Mouse (Mus musculus): ENCODE measurements around the gene Gm44503.

The Gm44503 gene

DNA sequence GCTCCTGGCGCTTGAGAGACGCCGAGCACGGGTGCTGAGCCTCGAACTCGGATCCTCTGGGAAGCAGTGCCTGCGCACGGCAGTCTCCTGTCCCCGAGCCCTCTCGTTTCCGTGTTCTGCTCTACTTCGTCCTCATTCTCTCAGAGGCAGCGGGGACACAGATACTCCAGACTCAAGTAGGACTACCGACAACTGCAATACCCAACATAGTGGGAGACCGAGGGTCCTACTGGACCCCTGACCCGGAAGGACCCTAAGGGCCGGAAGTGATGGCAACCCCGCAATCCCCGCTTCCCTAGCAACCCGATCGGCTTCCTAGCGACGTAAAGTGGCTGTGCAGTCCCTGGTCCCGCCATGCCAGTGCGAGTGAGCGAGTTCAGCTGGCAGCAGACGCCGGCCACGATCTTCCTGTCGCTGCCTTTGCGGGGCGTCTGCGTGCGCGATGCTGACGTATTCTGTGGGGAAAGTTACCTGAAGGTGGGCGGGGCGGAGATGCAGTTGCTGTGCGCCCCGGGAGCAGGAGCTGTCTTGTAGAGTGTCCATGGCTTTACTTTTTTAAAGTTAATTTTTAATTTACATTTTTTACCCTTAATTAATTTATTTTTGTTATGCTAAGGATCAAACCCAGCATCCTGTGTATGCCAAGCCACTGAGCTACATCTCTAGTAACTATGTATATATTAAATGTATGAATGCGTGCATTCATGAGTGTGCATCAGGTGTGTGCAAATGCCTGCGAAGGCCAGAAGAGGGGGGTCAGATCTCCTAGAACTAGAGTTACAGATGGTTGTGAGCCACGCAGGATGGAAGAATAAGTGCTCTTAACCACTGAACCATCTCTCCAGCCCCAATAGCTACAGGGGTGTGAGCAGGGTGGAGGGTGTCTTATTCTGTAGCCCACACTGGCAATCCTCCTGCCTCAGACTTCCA is at the start of gene Gm44503, which contains the start of gene Dyx1c1:
Gm44503 (plus strand) TSS at position 332 of the 930 bp plus-strand sequence.
Dyx1c1 (plus strand) TSS at position 265 of the 930 bp plus-strand sequence.
- peak; percentile 86 for DNase-seq (ENCODE audit: low read depth, low spot score)

DNA sequence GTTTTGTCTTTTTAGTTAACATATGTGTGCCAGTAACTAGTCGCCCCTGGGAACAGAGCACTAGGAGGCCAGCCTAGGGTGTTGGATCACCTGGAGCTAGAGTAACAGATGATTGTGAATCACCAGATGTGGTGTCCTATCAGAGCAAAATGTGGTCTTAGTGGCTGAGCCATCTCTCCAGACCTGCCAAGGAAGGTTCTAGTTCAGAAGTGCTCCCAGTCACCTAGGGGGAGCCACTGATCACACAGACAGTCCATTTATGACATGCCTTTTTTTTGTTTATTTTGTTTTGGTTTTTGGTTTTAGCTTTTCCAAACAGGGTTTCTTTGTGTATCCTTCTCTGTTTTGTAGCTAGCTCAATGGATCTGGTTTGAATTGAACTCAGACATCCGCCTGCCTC is 47.3 kb upstream of the Gm44503 start:
- peak; percentile 67 for DNase-seq (ENCODE audit: low read depth, low spot score)

GRCm38 (mm10) chr9:72913551-72913950 is 45.1 kb upstream of the Gm44503 start:
- DNase-seq (ENCODE audit: low read depth, low spot score), result no peak

- DNase-seq (ENCODE audit: low read depth, low spot score), result peak; percentile 24
These were observed 42.9 kb upstream of the Gm44503 start for GRCm38 (mm10) chr9:72915728-72916127.

DNA sequence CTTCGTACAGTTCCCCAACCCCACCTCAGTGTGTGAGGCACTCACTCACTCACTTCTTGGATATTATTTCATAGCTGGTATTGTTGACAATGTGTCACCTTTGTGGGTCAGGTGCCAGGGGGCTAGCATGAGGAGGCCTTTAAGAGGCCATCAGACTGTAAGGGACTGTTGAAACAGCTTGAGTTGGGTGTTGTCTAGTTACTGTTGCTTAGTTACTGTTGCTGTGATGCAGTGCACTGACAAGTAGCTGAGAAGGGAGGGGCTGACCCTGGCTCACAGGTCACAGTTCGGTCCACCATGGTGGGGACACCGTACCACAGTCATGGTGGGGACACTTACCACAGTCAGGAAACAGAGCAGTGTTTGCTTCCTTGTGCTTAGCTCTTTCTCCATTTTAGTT is 35.6 kb upstream of the Gm44503 start:
- DNase-seq (ENCODE audit: low read depth, low spot score), result no peak

- DNase-seq (ENCODE audit: low read depth, low spot score), result no peak
These were observed 33.4 kb upstream of the Gm44503 start, which contains the start of gene Pygo1 for GRCm38 (mm10) chr9:72925021-72925934. Gene Pygo1, plus strand, starts transcription at chr9:72925645.

DNA sequence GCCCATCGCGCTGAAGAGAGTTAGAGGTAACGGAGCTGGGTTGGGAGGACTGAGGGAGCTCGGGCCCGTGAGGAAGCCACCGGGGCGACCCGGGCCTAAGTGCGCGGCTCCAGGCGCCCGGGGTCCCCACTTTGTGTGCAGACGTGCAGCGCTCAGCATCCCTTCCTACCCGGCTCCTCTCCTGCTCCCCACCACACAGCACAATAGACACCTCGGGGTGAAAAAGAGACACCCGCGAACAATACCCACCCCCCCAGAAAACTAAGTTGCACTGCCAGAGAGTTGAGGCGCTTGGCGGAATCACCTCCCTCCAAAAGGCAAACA is 32.8 kb upstream of the Gm44503 start:
- DNase-seq (ENCODE audit: low read depth, low spot score), result no peak

GRCm38 (mm10) chr9:72931166-72931790 is 27.4 kb upstream of the Gm44503 start:
- no peak for DNase-seq (ENCODE audit: low read depth, low spot score)

DNA sequence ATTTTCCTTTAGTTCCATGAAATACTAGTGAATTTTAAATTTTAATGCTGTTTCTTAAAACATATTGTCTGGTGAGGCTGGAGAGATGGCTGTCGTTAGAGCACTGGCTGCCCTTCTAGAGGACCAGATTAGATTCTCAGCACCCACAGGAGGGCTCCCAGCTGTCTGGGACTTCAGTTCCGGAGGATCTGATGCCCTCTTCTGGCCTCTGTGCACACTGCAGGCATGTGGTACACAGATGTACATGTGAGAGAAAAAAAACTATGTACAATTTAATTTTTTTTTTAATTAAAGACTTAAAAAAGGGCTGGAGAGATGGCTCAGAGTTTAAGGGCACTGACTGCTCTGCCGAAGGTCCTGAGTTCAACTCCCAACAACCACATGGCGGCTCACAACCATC is 23.3 kb upstream of the Gm44503 start:
- DNase-seq (ENCODE audit: low read depth, low spot score), result peak; percentile 71

GRCm38 (mm10) chr9:72936301-72936700 is 22.4 kb upstream of the Gm44503 start:
- DNase-seq (ENCODE audit: low read depth, low spot score), result no peak

DNA sequence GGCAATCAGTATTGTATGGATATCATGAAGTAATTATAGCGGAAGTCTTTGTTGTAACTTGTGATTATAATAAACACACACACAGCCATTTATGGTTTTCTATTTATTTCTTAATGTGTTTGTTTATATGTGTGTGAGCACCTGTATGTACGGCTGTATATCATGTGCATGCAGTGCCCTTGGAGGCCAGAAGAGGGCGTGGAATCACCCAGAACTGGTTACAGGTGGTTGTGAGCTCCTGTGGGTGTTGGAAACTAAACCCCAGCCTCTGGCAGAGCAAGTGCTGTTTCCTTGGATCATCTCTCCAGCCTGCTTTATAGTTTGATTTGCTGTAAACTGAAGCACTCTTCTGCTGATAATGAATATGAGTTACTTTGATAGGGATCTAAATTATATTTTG is 15.2 kb upstream of the Gm44503 start:
- peak; percentile 75 for DNase-seq (ENCODE audit: low read depth, low spot score)

GRCm38 (mm10) chr9:72944286-72944685 is 14.4 kb upstream of the Gm44503 start:
- DNase-seq (ENCODE audit: low read depth, low spot score), result no peak

DNA sequence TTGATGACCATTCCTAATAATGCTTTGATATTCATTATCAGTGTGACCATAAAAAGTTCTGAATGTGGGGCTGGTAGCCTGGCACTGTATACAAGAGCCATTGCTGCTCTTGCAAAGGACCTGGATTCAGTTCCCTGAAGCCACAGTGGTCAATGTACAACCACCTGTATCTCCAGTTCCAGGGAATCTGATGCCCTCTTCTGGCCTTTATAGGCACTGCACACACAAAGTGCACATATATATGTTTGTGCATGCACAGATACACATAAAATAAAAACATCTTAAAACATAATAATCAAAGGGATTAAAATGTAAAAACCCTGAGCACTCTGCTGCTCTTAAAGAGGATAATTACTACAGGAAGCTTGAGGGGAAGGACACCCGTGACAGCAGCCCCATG is 11.6 kb upstream of the Gm44503 start:
- DNase-seq (ENCODE audit: low read depth, low spot score), result no peak

GRCm38 (mm10) chr9:72949572-72949971 is 9.1 kb upstream of the Gm44503 start:
- DNase-seq (ENCODE audit: low read depth, low spot score), result no peak

DNA sequence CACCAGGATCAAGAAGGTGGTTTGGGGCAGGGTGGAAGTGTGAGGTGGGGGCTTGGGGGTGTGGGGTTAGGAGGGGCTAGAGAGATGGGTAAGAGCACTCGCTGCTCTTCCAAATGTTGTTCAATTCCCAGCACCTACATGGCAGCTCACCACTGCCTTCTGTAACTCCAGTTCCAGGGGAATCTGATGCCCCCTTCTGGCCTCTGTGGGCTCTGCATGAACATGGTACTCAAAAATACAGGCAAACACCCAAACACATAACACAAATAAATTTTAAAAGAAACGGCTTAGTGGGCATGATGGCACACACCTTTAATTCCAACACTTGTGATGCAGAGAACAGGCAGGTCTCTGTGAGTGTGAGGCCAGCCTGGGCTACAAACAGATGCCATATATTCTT is 3.9 kb upstream of the Gm44503 start:
- peak; percentile 76 for DNase-seq (ENCODE audit: low read depth, low spot score)

- peak; percentile 81 for DNase-seq (ENCODE audit: low read depth, low spot score)
These were observed 3.1 kb upstream of the Gm44503 start for GRCm38 (mm10) chr9:72955546-72955945.

- DNase-seq (ENCODE audit: low read depth, low spot score), result no peak
These were observed 2.7 kb downstream of the Gm44503 start for GRCm38 (mm10) chr9:72961346-72961745.

DNA sequence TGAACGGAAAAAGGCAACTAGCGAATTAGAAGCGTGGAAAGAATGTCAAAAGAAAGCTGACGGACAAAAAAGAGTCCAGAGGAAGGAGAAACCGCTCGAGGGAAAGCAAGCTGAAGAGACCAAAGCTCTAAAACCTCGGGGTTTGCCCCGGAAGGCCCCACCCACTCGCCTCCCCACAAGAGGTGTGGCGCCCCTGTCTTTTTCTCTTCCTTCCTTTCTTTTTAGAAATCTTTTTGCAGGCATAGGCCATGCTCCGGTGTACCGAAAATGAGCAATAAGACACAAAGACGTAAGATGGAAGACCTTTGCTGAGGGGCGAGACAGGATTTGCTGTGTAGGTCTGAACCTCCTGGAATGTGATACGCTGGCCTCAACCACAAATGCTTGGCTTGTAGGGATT is 3.3 kb downstream of the Gm44503 start:
- peak; percentile 42 for DNase-seq (ENCODE audit: low read depth, low spot score)

DNA sequence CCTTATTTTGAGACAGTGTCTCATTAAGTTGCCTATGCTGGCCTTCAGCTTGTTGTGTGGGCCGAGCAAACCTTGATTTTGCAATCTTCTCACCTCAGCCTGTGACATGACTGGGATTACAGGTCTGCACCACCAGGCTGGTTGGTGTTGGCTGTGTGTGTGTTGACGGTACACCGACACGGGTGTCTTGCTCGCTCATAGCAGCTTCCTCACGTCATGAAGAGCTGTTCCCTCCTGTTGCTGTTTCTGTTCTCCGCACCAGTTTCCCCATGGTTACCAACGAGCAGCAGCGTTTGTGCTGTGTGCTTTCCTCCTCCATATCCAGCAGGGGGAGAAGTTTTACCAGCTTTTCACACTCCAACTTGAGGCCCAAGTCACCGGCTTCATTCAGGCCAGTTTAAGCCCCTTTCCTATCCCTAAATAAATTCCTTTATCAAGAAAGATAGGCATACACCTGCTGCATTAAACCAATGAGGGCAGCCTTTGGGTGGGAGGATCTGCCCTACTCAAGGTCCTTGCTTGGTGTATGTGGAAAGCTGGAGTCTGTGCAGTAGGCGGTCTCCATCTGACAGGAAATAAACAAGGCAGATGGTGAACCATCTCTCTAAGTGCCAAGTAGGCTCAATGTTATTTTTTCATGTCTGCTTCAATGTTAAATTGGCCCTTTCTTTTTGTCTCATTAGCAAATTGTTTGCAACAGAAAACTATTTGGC is 9.9 kb downstream of the Gm44503 start:
- peak; percentile 81 for DNase-seq (ENCODE audit: low read depth, low spot score)

DNA sequence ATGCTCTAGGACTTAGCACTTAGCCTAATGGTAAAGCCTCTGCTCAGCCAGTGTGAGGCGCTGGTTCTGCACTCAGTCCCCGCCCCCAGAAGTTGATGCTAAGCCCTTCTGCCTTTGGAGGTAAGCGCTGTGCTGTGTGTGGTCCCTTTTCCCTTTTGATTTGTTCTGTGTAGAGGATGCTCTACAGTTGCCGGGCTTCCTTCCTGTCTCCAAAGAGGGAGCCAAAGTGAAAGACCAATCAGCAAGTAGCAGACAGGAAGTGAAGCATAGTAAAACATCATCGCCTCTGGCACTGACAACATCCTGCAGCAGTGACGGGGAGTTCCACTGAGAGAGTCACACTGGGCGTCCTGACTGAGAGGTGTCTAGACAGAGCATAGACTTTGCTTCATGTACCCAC is 11.2 kb downstream of the Gm44503 start:
- DNase-seq (ENCODE audit: low read depth, low spot score), result peak; percentile 91

DNA sequence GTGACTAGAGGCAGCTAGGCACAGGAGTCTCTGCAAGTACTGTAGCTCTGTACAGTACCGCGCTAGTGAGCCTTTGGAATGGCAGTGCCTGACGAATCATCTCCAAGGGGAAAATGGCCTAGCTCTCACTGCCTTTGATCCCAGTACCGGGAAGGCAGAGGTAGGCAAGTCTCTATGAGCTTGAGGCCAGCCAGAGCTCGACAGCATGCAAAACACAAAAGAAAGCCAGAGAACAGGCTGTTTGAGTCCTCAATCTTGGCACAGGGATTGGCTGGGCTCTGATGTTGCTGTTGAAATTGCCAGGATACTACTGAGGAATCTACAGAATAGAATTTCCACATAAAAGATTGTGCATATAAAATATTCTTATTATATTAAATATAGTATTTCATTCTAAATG is 13.8 kb downstream of the Gm44503 start:
- DNase-seq (ENCODE audit: low read depth, low spot score), result no peak
